Mouse (Mus musculus): ENCODE results near the gene Fut7.
"Not testable (repeated sequence)": the region's sequence is repeated elsewhere in the genome, so short reads cannot be mapped to it uniquely, and the experiment has no call there.

The Fut7 gene

GRCm38 (mm10) chr2:25422587-25423410 is at the start of gene Fut7:
Gene Fut7, plus strand, starts transcription at chr2:25423267.
- DNase-seq = peak; percentile 57

GRCm38 (mm10) chr2:25373431-25373830 is 49.6 kb upstream of the Fut7 start:
- no peak for DNase-seq

GRCm38 (mm10) chr2:25376589-25376988 is 46.5 kb upstream of the Fut7 start:
- peak; percentile 34 for DNase-seq

GRCm38 (mm10) chr2:25384492-25384891 is 38.6 kb upstream of the Fut7 start:
- no peak for DNase-seq

- no peak for DNase-seq
Measured at GRCm38 (mm10) chr2:25391266-25391665, 31.8 kb upstream of the Fut7 start.

- DNase-seq = no peak
Measured at GRCm38 (mm10) chr2:25394281-25395221, 28.5 kb upstream of the Fut7 start.

GRCm38 (mm10) chr2:25395721-25396596 is 27.1 kb upstream of the Fut7 start, which contains the start of gene Entpd2:
Gene Entpd2, plus strand, starts transcription at chr2:25395874.
- peak; percentile 17 for DNase-seq

GRCm38 (mm10) chr2:25396597-25396983 is 26.5 kb upstream of the Fut7 start:
- no peak for DNase-seq

- no peak for DNase-seq
Measured at GRCm38 (mm10) chr2:25397010-25397409, 26.1 kb upstream of the Fut7 start.

- no peak for DNase-seq
Measured at GRCm38 (mm10) chr2:25398065-25398464, 25.0 kb upstream of the Fut7 start.

GRCm38 (mm10) chr2:25399051-25399450 is 24.0 kb upstream of the Fut7 start, which contains the start of gene Npdc1:
Gene Npdc1, plus strand, starts transcription at chr2:25399351.
- DNase-seq = no peak

GRCm38 (mm10) chr2:25400291-25400690 is 22.8 kb upstream of the Fut7 start:
- no peak for DNase-seq

GRCm38 (mm10) chr2:25400764-25401163 is 22.3 kb upstream of the Fut7 start:
- DNase-seq = peak; percentile 53

- peak; percentile 89 for DNase-seq
Measured at GRCm38 (mm10) chr2:25402377-25402971, 20.6 kb upstream of the Fut7 start.

- DNase-seq = peak; percentile 55
Measured at GRCm38 (mm10) chr2:25402972-25403601, 20.0 kb upstream of the Fut7 start.

- no peak for DNase-seq
Measured at GRCm38 (mm10) chr2:25403994-25404393, 19.1 kb upstream of the Fut7 start.

GRCm38 (mm10) chr2:25408908-25409307 is 14.2 kb upstream of the Fut7 start:
- no peak for DNase-seq

- DNase-seq = not testable (repeated sequence)
Measured at GRCm38 (mm10) chr2:25413436-25413835, 9.6 kb upstream of the Fut7 start.

- DNase-seq = no peak
Measured at GRCm38 (mm10) chr2:25417426-25417825, 5.6 kb upstream of the Fut7 start.

GRCm38 (mm10) chr2:25421896-25422295 is 1.2 kb upstream of the Fut7 start:
- DNase-seq = peak; percentile 70

GRCm38 (mm10) chr2:25423626-25424025 is 559 bp downstream of the Fut7 start:
- no peak for DNase-seq

- no peak for DNase-seq
Measured at GRCm38 (mm10) chr2:25425481-25425880, 2.4 kb downstream of the Fut7 start.

Measured in thymus, postnatal 14 days (tissue).